Mouse (Mus musculus) spleen, adult 2 months (tissue): ENCODE results near the gene Sh3bp5.

Source experiments
- CTCF ChIP-seq: fragments of 200-500 bp; IDR thresholded peaks from 2 replicates; pipeline ENCODE4 v1.5.1; 2011; ENCODE audit warnings: mild to moderate bottlenecking, inconsistent platforms; ENCODE audit not compliant: insufficient read depth, insufficient read length, insufficient replicate concordance; ENCODE audit errors: extremely low read depth
- POLR2A ChIP-seq: fragments of 200-500 bp; IDR thresholded peaks from 2 replicates; pipeline ENCODE4 v1.6.1; 2011; ENCODE audit warnings: low read depth, low read length, inconsistent platforms

DNA sequence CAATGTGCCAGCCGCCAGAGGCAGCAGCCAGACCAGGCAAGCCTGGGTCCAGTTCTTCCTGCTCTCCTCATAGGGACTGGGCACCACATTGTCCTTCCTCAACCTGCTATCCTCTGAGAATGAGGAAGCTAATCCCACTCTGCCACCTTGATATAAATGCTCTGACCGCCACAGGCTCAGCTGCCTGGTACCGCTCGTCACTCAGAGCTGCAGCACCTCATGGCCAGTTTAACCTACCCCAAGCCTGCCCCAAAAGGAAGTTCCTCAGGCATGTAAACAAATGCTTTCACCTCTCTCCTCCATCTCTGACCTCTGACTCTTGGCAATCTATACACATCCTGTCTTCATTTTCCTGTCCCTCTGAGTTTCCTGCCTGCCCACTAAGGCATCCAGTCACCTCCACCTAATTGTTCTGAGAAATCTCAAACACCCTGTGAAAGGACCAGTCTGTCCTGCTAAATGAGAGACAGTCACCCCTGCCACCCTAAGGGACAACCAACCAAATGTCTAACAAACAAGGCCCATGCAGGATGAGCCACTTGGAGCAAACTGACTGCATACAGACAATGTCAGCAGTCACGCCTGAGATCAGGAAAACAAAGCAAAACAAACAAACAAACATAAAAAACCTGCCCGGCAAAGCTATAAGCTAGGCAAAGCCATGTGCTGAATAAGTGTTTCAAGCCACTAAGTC, 27.8 kb downstream of the Sh3bp5 start:
- TF ChIP-seq CTCF: no peak
- no peak for TF ChIP-seq POLR2A
